Mouse (Mus musculus): ENCODE measurements around the gene Me1. TPM values are rescaled to one million over a fixed set of nuclear protein-coding genes. Genes with fewer than 3 reads are reported as not detected.

The Me1 gene
- polyA plus RNA-seq, 1 experiment from 2014 or later = 10.3 TPM

GRCm38 (mm10) chr9:86570261-86570890 lies 125.4 kb downstream of the Me1 start:
- no peak for DNase-seq
- Histone ChIP-seq H3K36me3 (replicated peaks; ENCODE audit: insufficient read depth, low read length) (peaks cover 9% of the 10 kb centered on the region; the same call in 1 of the 2 replicates), H3K27ac (ENCODE audit: low read depth) (peak overlapping the region; percentile 79; the same call in 1 of the 2 replicates), H3K4me1 (ENCODE audit: insufficient read depth) (peaks cover 19% of the 10 kb centered on the region), H3K9ac (replicated peaks) (peak overlapping the region; percentile 11; the same call in 1 of the 2 replicates), H3K9me3 (ENCODE audit: low read length) (no peaks in the 10 kb centered on the region), H3K27me3 (ENCODE audit: insufficient read depth, low read length) (no peaks in the 10 kb centered on the region), H3K4me2 (ENCODE audit: low read depth, low read length) (peak overlapping the region; percentile 98), H3K4me3 (ENCODE audit: low read depth, low read length) (peak overlapping the region; percentile 64)
- WGBS (ENCODE audit: insufficient replicate concordance) = 65% methylated on average over 10 of the region's 10 CpGs
- no peak for ATAC-seq
- TF ChIP-seq CTCF (IDR thresholded peaks at IDR 0.05; ENCODE audit: low read depth) = no peak
- no peak for TF ChIP-seq EP300 (IDR thresholded peaks at IDR 0.05; ENCODE audit: low read depth)

GRCm38 (mm10) chr9:86569314-86569910 lies 126.3 kb downstream of the Me1 start:
- H3K9me3 ChIP-seq (ENCODE audit: low read length) = no peaks in the 10 kb centered on the region
- no peaks in the 10 kb centered on the region for H3K27me3 ChIP-seq (ENCODE audit: insufficient read depth, low read length)
- DNase-seq (no peak), ATAC-seq (no peak)
- H3K27ac ChIP-seq (ENCODE audit: low read depth) = no peak overlapping the region
- WGBS (ENCODE audit: insufficient replicate concordance) = 61% methylated on average over 3 of the region's 3 CpGs
- H3K4me2 ChIP-seq (ENCODE audit: low read depth, low read length) = 0 out of 2 replicates have a peak overlapping the region, but pooled peaks have one; percentile 2
- H3K4me1 ChIP-seq (ENCODE audit: insufficient read depth) = peaks cover 19% of the 10 kb centered on the region
- TF ChIP-seq EP300 (IDR thresholded peaks at IDR 0.05; ENCODE audit: low read depth) (no peak), CTCF (IDR thresholded peaks at IDR 0.05; ENCODE audit: low read depth) (no peak)
- no peak overlapping the region for H3K4me3 ChIP-seq (ENCODE audit: low read depth, low read length)
- peaks cover 15% of the 10 kb centered on the region; the same call in 1 of the 2 replicates for H3K36me3 ChIP-seq (replicated peaks; ENCODE audit: insufficient read depth, low read length)
- no peak overlapping the region for H3K9ac ChIP-seq (replicated peaks)

DNA sequence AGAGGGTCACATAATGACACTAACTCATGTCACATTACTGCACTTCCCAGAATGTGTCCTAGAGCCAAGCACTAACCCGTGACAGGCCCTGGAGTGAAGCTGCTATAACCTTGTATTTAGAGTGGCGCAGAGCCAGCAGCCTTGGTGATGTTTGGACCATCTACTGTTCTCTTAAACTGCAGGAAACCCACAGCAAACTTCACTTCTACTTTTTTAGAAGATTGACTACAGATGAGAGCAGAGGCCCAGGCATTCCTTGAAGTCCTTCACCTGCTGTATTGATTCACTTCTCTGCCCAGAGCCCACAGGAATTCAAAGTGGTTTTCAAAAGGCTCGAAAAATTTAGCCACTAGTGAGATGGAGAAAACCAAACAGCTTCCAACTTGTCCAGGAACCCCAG lies 135.2 kb downstream of the Me1 start:
- DNase-seq (no peak), ATAC-seq (no peak)
- H3K36me3 ChIP-seq (replicated peaks; ENCODE audit: insufficient read depth, low read length) = peaks cover 50% of the 10 kb centered on the region

DNA sequence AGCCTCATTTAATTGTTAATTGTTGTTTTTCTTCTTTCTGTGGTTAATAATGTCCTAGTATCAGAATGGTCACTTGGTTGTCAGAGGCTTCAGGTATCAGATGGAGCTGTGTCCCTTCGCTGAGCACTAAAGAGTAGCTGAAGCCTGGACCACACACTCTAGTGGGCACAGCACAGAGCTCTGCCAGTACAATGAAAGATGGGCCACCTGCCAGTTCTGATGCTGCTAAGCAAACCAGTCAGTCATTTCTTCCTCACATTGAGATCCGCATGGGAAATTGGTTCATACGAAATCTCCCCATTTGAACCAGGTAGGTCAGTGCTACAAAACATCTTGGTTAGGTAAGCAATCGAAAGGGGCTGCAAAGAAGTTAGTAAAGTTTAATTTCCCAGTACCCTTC lies 141.1 kb downstream of the Me1 start:
- no peak for DNase-seq
- H3K4me3 ChIP-seq (ENCODE audit: low read depth, low read length) = no peak overlapping the region
- H3K27ac ChIP-seq (ENCODE audit: low read depth) = no peak overlapping the region
- H3K9me3 ChIP-seq (ENCODE audit: low read length) = no peaks in the 10 kb centered on the region
- no peak overlapping the region for H3K9ac ChIP-seq (replicated peaks)
- 86% methylated on average over 4 of the region's 4 CpGs for WGBS (ENCODE audit: insufficient replicate concordance)
- no peak for TF ChIP-seq CTCF (IDR thresholded peaks at IDR 0.05; ENCODE audit: low read depth)
- no peak for TF ChIP-seq EP300 (IDR thresholded peaks at IDR 0.05; ENCODE audit: low read depth)
- no peak overlapping the region for H3K4me2 ChIP-seq (ENCODE audit: low read depth, low read length)
- H3K36me3 ChIP-seq (replicated peaks; ENCODE audit: insufficient read depth, low read length) = peaks cover 50% of the 10 kb centered on the region
- ATAC-seq = no peak
- no peaks in the 10 kb centered on the region for H3K27me3 ChIP-seq (ENCODE audit: insufficient read depth, low read length)
- H3K4me1 ChIP-seq (ENCODE audit: insufficient read depth) = no peaks in the 10 kb centered on the region

More for the DNA sequence above, 135.2 kb downstream of the Me1 start:
- Histone ChIP-seq H3K4me2 (ENCODE audit: low read depth, low read length) (no peak overlapping the region), H3K9ac (replicated peaks) (no peak overlapping the region), H3K9me3 (ENCODE audit: low read length) (no peaks in the 10 kb centered on the region), H3K4me3 (ENCODE audit: low read depth, low read length) (no peak overlapping the region), H3K27ac (ENCODE audit: low read depth) (no peak overlapping the region), H3K27me3 (ENCODE audit: insufficient read depth, low read length) (no peaks in the 10 kb centered on the region), H3K4me1 (ENCODE audit: insufficient read depth) (no peaks in the 10 kb centered on the region)
- 70% methylated on average over 3 of the region's 3 CpGs for WGBS (ENCODE audit: insufficient replicate concordance)
- TF ChIP-seq EP300 (IDR thresholded peaks at IDR 0.05; ENCODE audit: low read depth) (no peak), CTCF (IDR thresholded peaks at IDR 0.05; ENCODE audit: low read depth) (no peak)

GRCm38 (mm10) chr9:86553886-86554285 lies 141.9 kb downstream of the Me1 start:
- no peaks in the 10 kb centered on the region for H3K27me3 ChIP-seq (ENCODE audit: insufficient read depth, low read length)
- no peak overlapping the region for H3K27ac ChIP-seq (ENCODE audit: low read depth)
- no peak for TF ChIP-seq CTCF (IDR thresholded peaks at IDR 0.05; ENCODE audit: low read depth)
- no peak for TF ChIP-seq EP300 (IDR thresholded peaks at IDR 0.05; ENCODE audit: low read depth)
- H3K9ac ChIP-seq (replicated peaks) = no peak overlapping the region
- H3K36me3 ChIP-seq (replicated peaks; ENCODE audit: insufficient read depth, low read length) = peaks cover 49% of the 10 kb centered on the region
- ATAC-seq = no peak
- WGBS (ENCODE audit: insufficient replicate concordance) = 84% methylated on average over 9 of the region's 9 CpGs
- no peak for DNase-seq
- H3K9me3 ChIP-seq (ENCODE audit: low read length) = no peaks in the 10 kb centered on the region
- no peaks in the 10 kb centered on the region for H3K4me1 ChIP-seq (ENCODE audit: insufficient read depth)
- no peak overlapping the region for H3K4me3 ChIP-seq (ENCODE audit: low read depth, low read length)
- no peak overlapping the region for H3K4me2 ChIP-seq (ENCODE audit: low read depth, low read length)

- Histone ChIP-seq H3K4me3 (ENCODE audit: low read depth, low read length) (no peak overlapping the region), H3K27me3 (ENCODE audit: insufficient read depth, low read length) (no peaks in the 10 kb centered on the region), H3K4me1 (ENCODE audit: insufficient read depth) (no peaks in the 10 kb centered on the region), H3K9me3 (ENCODE audit: low read length) (no peaks in the 10 kb centered on the region), H3K4me2 (ENCODE audit: low read depth, low read length) (no peak overlapping the region), H3K9ac (replicated peaks) (no peak overlapping the region), H3K27ac (ENCODE audit: low read depth) (no peak overlapping the region), H3K36me3 (replicated peaks; ENCODE audit: insufficient read depth, low read length) (peaks cover 38% of the 10 kb centered on the region)
- WGBS (ENCODE audit: insufficient replicate concordance) = 81% methylated on average over 3 of the region's 3 CpGs
- no peak for TF ChIP-seq CTCF (IDR thresholded peaks at IDR 0.05; ENCODE audit: low read depth)
- no peak for TF ChIP-seq EP300 (IDR thresholded peaks at IDR 0.05; ENCODE audit: low read depth)
- ATAC-seq (no peak), DNase-seq (no peak)
Observed at GRCm38 (mm10) chr9:86550717-86551116, 145.0 kb downstream of the Me1 start.

Data from liver, postnatal 0 days (tissue).